Mouse (Mus musculus) neural tube, embryonic 10.5 days (tissue): ENCODE results near the gene D430041D05Rik.
"Not testable (repeated sequence)": the region's sequence is repeated elsewhere in the genome, so short reads cannot be mapped to it uniquely, and the experiment has no call there.

Experiments
- DNase-seq: peaks from one replicate; pipeline ENCODE4 v3.0.0-alpha.2; 2017; ENCODE audit warnings: low spot score; ENCODE audit errors: extremely low spot score

D430041D05Rik gene

DNA sequence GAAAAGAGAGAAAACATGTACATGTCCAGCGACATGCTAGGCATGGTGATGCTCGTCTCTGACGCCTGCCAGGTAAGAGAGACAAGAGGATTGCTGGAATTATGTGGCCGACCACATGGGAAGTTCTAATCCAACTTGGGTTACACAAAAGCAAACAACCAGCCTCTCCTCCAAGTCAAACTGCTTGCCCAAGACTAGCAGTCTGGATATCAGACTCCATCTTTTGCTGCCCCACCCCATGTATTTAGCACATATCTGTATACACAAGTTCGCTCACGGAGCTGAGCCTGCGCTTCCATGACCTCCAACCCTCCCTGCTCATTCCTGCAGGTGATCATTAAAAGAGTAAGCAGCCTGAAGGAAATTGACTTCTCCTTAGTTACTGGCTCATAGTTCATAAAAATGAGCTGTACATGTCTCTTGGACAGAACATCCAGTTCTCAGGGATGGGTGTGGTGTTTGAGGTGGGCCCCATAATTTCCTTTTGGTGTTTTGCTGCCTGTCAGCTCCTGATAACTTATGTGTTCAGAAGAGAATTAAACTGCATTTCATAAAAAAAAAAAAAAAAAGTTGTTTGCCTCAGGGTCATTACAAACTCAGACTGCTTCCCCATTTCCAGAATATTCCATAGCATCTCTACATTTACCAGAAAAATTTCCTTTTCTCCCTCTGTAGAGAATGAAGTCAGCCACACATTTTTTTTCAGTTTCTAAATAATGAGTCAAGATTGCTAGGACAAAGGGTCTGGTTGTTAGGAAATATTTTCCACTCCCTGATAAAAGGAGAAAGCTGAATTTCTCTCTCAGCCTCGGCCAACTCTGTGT, 288.9 kb downstream of the D430041D05Rik start:
- DNase-seq = no peak

DNA sequence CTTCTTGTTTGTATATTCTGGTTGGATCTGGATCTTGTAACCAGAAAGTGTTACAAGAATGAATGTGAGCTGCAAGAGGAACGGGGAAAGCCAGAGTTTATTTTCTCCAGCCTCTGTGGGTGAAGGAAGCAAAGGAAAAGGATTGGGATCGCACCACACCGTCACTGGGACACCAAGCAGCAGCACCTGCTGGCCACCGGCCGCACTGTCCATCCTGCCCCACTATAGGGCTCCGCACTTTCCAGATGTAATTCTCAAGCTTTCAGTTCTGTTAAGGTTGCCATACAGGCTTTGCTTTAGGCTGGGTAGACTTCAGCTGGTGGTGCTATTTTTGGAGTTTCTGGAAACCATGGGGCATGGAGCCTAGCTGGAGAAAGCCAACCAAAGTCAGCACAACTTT, 290.5 kb downstream of the D430041D05Rik start:
- DNase-seq = no peak

- DNase-seq = no peak
These were observed 291.7 kb downstream of the D430041D05Rik start for GRCm38 (mm10) chr2:104119097-104119496.

GRCm38 (mm10) chr2:104117173-104117572, 293.6 kb downstream of the D430041D05Rik start:
- not testable (repeated sequence) for DNase-seq

DNA sequence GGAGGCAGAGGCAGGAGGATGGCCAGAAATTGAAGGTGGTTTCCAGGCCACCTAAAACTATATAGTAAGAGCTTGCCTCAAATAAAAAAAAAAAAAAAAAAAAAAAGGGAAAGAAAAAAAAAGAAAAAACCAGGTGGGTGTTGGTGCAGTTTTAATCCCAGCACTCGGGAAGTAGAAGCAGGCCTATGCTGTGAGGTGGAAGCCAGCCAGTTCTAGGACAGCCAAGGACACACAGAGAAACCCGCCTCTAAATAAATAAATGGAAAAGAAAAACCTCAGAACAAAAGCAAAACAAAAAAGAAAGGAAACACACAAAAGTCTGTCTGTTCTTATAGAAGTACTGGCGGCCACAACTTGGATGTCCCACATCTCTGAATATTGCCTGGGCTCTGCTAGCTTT, 295.9 kb downstream of the D430041D05Rik start:
- no peak for DNase-seq

DNA sequence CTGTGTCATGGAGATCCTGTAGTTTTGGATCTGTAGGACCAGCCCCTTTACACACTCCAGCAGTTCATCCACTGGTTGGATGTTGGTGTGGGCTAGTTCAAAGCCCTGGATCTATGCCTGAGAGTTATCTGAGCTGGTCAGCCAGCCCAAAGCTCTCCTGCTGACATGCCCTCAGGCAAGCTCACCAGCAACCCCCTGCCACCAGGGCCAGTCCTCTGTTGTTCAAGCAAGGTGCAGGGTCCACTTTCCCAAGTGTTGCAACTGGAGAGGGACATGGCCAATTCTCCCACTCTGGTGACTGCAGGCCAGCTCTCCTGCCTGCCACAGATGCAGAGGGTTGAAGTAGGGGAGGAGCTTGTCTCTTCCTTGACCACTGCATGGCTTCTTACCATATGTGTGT, 297.2 kb downstream of the D430041D05Rik start:
- DNase-seq = not testable (repeated sequence)

DNA sequence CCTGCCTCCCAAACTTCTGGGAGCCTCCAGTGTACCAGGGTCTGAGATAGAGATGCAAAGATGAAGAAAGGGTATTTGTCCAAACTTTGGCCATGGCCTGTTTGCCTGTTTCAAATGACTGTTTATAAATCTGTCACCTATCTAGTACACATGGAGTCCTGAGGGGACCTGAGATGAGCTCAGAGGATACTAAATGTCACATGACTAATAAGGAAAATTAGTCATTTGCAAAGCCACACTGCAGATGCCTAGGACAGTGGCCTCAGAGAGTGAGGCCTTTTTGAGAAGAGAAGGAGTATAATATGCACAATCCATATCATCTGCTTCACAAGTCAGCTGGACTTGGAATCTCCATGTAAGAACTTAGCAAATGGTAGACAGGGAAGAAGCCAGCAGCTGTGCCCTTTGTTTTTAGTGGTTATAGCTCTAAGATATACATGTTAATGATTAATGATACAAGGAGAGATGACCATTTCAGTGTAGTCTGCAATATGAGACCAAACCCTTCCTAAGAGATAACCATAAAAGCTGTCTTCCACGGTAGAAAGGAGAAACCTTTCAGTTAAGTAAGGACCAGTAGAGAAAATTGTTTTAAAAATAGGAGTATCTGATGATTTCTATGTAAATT, 299.5 kb downstream of the D430041D05Rik start:
- DNase-seq = not testable (repeated sequence)

GRCm38 (mm10) chr2:104110031-104110430, 300.8 kb downstream of the D430041D05Rik start:
- no peak for DNase-seq

GRCm38 (mm10) chr2:104109528-104109927, 301.3 kb downstream of the D430041D05Rik start:
- DNase-seq = no peak

- DNase-seq = not testable (repeated sequence)
These were observed 301.8 kb downstream of the D430041D05Rik start for GRCm38 (mm10) chr2:104109021-104109420.

DNA sequence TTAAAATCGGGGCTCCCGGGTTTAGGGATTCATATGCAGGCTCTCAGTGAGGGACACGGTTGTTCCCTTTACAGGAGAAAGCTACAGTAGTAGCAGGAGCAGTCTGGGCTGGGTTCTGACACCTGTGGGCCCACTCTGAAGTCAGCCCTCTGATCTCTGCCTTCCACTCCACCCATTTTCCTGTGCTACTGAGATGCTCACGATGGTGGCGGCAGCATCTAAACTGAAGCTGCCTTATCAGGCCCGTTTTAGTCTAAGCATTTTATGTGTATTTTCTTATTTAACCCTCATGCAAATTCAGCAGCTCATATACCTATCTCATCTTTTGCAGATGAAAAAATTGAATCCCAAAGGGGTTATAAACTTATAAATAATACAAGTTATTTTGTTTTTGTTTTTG, 306.0 kb downstream of the D430041D05Rik start:
- DNase-seq = no peak

GRCm38 (mm10) chr2:104099946-104100345, 310.9 kb downstream of the D430041D05Rik start:
- DNase-seq = no peak

DNA sequence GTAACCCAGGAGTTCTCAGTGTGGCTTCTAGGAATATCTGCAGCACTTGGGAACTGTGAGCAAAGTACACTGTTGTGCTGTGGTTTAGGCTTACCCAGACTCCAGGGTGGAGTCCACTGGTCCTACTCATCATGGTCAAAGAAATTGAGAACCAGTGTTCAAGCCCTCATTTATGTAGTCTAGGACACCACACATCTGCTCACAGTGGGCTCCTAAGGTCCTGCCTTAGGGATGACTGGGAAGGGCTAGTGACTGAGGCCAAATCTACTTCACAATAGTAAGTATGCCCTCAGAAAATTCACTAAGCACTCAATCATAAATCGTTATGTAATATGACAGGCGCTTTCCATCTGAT, 311.6 kb downstream of the D430041D05Rik start:
- DNase-seq = no peak

- no peak for DNase-seq
These were observed 312.1 kb downstream of the D430041D05Rik start for GRCm38 (mm10) chr2:104098529-104099230.

- DNase-seq = not testable (repeated sequence)
These were observed 313.4 kb downstream of the D430041D05Rik start for GRCm38 (mm10) chr2:104097396-104097795.

GRCm38 (mm10) chr2:104096796-104097195, 314.0 kb downstream of the D430041D05Rik start:
- not testable (repeated sequence) for DNase-seq

DNA sequence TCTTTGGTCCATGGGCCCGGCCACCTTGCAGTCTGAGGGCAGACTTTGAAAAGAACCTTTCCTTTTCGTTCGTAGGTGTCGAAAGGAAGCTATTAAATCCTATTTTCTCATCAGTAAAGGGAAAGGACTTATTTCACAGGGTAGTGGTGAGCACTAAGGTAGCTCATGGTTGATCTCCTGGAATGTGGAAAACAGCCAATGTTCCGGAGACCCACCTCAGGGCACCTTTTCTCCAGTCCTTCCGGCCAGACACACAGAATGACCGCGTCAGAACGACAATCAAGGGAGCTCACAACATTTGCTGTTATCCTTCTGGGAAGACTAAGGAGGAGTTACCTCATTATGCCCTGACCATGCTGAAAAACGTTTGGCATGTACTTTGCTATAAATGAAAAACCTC, 314.6 kb downstream of the D430041D05Rik start:
- DNase-seq = no peak

DNA sequence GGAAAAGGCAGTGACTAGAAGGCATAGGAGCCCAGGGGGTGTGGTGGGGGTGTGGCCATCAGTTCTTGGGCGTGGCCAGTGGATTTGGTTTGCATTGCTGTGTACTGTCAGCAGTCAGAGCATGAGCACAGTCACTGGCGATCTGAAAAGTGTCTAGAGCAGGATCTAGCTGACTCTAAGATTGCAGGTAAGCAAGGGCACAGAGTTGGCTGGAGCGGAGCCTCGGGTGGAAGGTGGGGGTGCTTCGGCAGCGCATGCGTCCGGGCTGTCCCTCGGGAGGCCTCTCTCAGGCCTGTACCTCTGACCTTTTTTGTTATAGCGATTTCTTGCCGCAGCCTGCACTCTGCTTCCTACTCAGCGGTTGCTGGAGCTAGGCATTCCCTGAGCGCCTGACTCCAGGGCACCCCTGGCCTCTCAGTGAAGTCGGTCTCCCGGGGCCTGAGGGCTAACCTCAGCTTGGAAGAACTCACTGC, 315.0 kb downstream of the D430041D05Rik start, which contains the start of gene Cd59a:
TSS of gene Cd59a (plus strand) at position 61 of the 473 bp plus-strand sequence.
- peak; percentile 75 for DNase-seq

- DNase-seq = no peak
These were observed 317.5 kb downstream of the D430041D05Rik start for GRCm38 (mm10) chr2:104093305-104093704.
